11 mouse cellular contexts compared by ENCODE assay signal in the genomic region with DNA sequence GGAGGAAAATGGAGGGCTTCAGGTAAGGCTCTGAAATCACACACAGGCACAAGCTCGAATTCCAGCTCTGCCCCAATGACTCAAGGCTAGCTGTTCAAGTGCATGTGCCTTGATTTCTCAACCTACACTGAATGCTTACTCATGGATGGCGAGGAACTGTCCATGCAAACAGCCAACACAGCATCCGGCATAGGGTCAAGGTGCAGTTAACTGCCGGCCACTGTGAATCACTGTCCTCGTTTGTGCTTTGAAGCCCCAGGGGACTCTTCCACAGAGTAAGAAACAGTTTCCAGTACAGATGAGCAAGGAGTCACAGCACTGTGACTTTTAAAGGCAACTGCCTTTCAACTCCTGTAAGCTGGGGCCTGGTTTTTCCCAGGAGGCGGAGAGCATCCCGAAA. TPM values are rescaled to one million over a fixed set of nuclear protein-coding genes. Genes with fewer than 3 reads are reported as not detected.
A peak's percentile ranks its signal among the peaks of the same experiment; 100 is the strongest.
DNase-seq lines count a peak whose midpoint lies in the region.
"Had no signal": no experiment of that assay in that cellular context is flagged by ENCODE, and none has a peak within 500 bp of the region (broad histone marks: within the 10 kb centered on the region; RNA-seq: fewer than 3 reads in every experiment).

No protein-coding gene starts in this region.

- peak; percentile 11 to 24 for DNase-seq in urinary bladder, postnatal 36 days (ENCODE audit: low spot score in 2 of 2)
- DNase-seq in urinary bladder, postnatal 10 days (ENCODE audit: low spot score) = no peak
- peak; percentile 84 for DNase-seq in adrenal gland, postnatal 14 days
- DNase-seq in kidney, postnatal 14 days = peak; percentile 62
- peak; percentile 85 for DNase-seq in yolk sac, embryonic 10.5 days (ENCODE audit: low spot score)
- DNase-seq in left cerebral cortex, adult 8-10 months (ENCODE audit: low spot score in 2 of 2) = no peak
- no peak for DNase-seq in gastrocnemius, postnatal 4 days (ENCODE audit: low spot score in 2 of 2)
- DNase-seq in thymus, postnatal 4 days = no peak
- DNase-seq: lung, adult 2 months; right cerebral cortex, postnatal 4 days had no signal

RNA-seq across cellular contexts. Expression of a gene that starts 36.1 kb away (rescaled TPM):
- 59.6 and 67.1 TPM in 2 replicates for total RNA-seq in adrenal gland, postnatal 14 days (2021)
- 10 to 100 TPM; 49.4 to 54.6 (median 53.5) TPM for total RNA-seq in left cerebral cortex, adult 8-10 months (2022)
- total RNA-seq in gastrocnemius, postnatal 4 days (2021) = 10 to 100 TPM; 35.1 to 36.5 TPM
- total RNA-seq: monocyte, adult 5-6 weeks had no signal

Comparison
In these comparisons a context has a peak if more than half of its experiments do, and no peak if none do; other contexts are left out.
1. DNase-seq: peak in urinary bladder, postnatal 36 days (2 of 2), adrenal gland, postnatal 14 days (single experiment), kidney, postnatal 14 days (single experiment) and yolk sac, embryonic 10.5 days (single experiment); none in urinary bladder, postnatal 10 days (single experiment), left cerebral cortex, adult 8-10 months (0 of 2), gastrocnemius, postnatal 4 days (0 of 2) and thymus, postnatal 4 days (single experiment).